Mouse (Mus musculus) brain, embryonic 14.5 days (tissue): ENCODE measurements around the gene Cutc.

Experiments
- CTCF ChIP-seq: fragments of 200-500 bp; IDR thresholded peaks from 2 replicates; pipeline ENCODE4 v1.5.1; 2012; ENCODE audit warnings: inconsistent platforms, mild to moderate bottlenecking, moderate library complexity, borderline replicate concordance; ENCODE audit not compliant: insufficient read depth, insufficient read length; ENCODE audit errors: extremely low read depth
- POLR2A ChIP-seq: fragments of 200-500 bp; IDR thresholded peaks from 2 replicates; pipeline ENCODE4 v1.6.1; 2012; ENCODE audit warnings: mild to moderate bottlenecking, inconsistent platforms, borderline replicate concordance; ENCODE audit not compliant: poor library complexity, insufficient read depth, insufficient read length, severe bottlenecking; ENCODE audit errors: extremely low read depth

DNA sequence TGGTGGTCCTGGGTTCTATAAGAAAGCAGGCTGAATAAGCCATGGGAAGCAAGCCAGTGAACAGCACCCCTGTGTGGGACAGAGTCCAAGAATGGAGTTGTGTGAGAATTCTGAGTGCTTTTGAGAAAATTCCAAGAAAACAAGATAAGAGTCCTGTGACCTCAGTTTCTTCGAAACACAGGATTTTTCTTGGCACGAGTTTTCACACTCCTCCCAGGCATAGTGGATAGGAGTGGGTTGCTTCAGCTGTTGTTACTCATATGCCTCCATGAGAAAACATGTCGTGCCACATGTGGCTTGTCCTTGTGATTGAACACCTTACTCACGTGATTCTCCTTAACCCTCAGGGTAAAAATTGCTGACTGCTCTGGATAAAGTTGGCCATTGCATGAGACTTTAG is 4.9 kb upstream of the Cutc start:
- no peak for TF ChIP-seq CTCF
- TF ChIP-seq POLR2A, result no peak
